Mouse (Mus musculus): Measurements from ENCODE around the gene Iqcf1.

- TF ChIP-seq MAFK (IDR thresholded peaks at IDR 0.05; ENCODE audit: insufficient read depth, low read depth, low read length) = no peak
- TF ChIP-seq ZC3H11A (IDR thresholded peaks at IDR 0.05; ENCODE audit: borderline replicate concordance, low read depth, low read length) = no peak
- no peak for TF ChIP-seq HCFC1 (IDR thresholded peaks at IDR 0.05; ENCODE audit: borderline replicate concordance, insufficient read depth, low read length)
- no peak for TF ChIP-seq ZNF384 (IDR thresholded peaks at IDR 0.05; ENCODE audit: low read depth, low read length)
- no peak for TF ChIP-seq CHD2 (IDR thresholded peaks at IDR 0.05; ENCODE audit: low read depth, low read length)
These were observed 26.6 kb upstream of the Iqcf1 start for GRCm38 (mm10) chr9:106473081-106473752.
